Mouse (Mus musculus): ENCODE data around the gene Rgs6. TPM values are rescaled to one million over a fixed set of nuclear protein-coding genes. Genes with fewer than 3 reads are reported as not detected.

Gene Rgs6
- polyA plus RNA-seq, 1 experiment from 2014 or later, result 16.7 TPM

DNA sequence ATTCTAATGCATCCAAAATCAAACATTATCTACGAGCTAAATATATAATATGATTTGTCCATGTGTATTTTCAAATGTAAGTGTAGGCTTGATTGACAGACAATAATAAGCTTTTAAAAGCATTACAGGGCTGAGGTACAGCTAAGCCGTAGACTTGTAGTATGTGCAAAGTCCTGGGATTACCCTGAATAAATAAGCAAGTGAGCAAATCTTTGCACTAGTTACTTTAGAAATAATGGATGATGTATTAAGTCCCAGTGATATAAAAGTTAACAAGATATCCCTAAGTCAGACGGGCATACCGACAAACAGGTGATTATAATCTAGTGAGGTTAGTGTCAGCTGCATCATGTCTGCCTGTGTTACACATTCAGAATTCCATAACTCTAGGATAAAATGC is 326.0 kb downstream of the Rgs6 start:
- H3K9me3 ChIP-seq (ENCODE audit: control insufficient read depth, low read length), result no peaks in the 10 kb centered on the region
- 90% methylated on average over 4 of the region's 4 CpGs for WGBS
- H3K27me3 ChIP-seq (replicated peaks; ENCODE audit: control insufficient read depth, insufficient read depth, low read length), result no peaks in the 10 kb centered on the region
- H3K4me1 ChIP-seq (replicated peaks; ENCODE audit: control insufficient read depth, insufficient read depth, low read length), result no peaks in the 10 kb centered on the region
- no peak overlapping the region for H3K4me3 ChIP-seq (replicated peaks; ENCODE audit: low read length)
- ATAC-seq, result no peak
- H3K27ac ChIP-seq (ENCODE audit: low read length), result no peak overlapping the region
- no peaks in the 10 kb centered on the region for H3K36me3 ChIP-seq (ENCODE audit: control insufficient read depth, insufficient read depth)
- H3K9ac ChIP-seq (replicated peaks; ENCODE audit: low read depth, low read length), result no peak overlapping the region
- no peak overlapping the region for H3K4me2 ChIP-seq (ENCODE audit: low read length)

DNA sequence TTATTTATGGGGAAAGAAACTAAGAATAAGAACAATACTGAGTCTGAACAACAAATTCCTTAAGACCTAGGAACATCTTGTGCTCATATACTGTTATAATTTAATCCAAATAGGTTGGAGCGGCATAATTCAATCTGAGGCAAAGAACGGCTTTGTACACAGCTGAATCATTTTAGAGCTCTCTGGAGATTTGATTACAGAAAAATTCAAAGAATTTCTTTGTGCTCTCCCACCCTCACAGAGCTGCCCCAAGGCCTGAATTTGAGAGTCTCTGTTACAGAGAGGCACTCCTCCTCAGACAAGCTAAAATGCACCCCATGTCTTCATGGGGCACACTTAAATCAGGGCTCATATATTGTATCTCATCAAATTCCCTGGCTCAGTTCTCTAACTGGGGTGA is 332.1 kb downstream of the Rgs6 start:
- no peaks in the 10 kb centered on the region for H3K27me3 ChIP-seq (replicated peaks; ENCODE audit: control insufficient read depth, insufficient read depth, low read length)
- no peaks in the 10 kb centered on the region for H3K9me3 ChIP-seq (ENCODE audit: control insufficient read depth, low read length)
- no peak for ATAC-seq
- H3K4me2 ChIP-seq (ENCODE audit: low read length), result no peak overlapping the region
- no peak overlapping the region for H3K9ac ChIP-seq (replicated peaks; ENCODE audit: low read depth, low read length)
- H3K4me1 ChIP-seq (replicated peaks; ENCODE audit: control insufficient read depth, insufficient read depth, low read length), result peaks cover 7% of the 10 kb centered on the region; the same call in 1 of the 2 replicates
- H3K4me3 ChIP-seq (replicated peaks; ENCODE audit: low read length), result no peak overlapping the region
- no peak overlapping the region for H3K27ac ChIP-seq (ENCODE audit: low read length)
- H3K36me3 ChIP-seq (ENCODE audit: control insufficient read depth, insufficient read depth), result no peaks in the 10 kb centered on the region
- WGBS, result 49% methylated on average over 2 of the region's 2 CpGs

DNA sequence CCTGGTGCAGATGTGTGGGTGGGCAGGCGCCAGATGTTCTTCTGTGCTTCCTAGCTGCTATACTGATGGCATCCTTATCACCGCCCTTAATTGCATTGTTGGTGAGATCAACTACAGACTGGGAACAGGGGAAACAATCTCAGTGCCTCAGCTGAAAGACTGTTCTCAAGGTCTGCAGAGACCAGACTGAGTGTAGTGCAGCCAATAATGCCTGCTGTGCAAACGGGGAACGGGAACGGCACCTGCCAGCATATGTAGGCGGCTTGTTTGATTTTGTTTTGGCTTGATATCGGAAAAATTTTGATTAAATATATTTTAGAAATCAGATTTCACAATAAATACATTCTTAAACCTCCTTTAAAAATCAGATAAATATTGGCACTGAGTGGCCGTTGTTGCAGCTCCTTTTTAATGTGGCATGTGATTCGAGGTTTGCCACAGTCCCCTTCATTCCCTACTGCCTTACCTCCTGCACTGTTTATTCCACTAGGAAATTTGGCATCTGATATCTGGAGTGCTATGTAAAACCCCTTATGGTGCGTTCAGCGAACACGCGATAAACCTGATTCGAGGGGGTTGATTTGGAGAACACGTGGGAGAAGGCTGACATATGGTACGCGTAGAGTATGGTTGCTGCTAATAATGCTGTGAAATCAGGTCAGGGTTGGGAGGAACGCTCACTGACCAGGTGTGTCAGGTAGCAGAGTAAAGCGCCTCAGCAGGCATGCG is 333.4 kb downstream of the Rgs6 start:
- 68% methylated on average over 20 of the region's 20 CpGs for WGBS

DNA sequence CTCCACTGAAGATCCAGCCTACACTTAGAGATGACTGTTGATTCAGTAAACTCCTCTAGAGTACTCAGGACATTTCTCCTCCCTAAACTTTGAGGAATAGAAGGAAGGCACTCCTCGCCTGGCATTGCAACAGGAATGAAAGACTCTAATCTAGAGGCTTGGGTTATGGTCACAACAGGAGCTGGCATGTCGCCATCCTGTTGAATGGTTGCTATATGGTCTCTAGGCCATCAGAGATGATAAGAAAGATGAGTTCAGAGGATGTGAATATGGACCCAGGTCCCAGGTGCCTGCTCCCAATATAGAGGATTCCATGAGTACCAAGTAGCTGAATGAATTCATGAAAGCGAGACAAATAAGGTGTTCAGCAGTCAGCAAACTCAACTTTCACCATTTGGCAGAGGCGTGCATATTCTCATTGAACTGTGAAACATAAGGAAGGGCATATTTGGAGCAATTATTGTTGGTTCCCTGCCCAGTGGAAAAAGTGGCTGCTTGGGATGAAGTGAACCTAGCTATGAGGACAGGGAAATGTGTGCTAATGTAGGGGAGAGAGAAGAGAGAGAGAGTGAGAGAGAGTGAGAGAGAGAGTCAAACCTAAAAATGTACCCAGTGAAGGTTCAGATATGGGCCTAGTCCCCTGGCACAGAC is 334.9 kb downstream of the Rgs6 start:
- no peak for ATAC-seq
- H3K9ac ChIP-seq (replicated peaks; ENCODE audit: low read depth, low read length), result no peak overlapping the region
- no peaks in the 10 kb centered on the region for H3K27me3 ChIP-seq (replicated peaks; ENCODE audit: control insufficient read depth, insufficient read depth, low read length)
- WGBS, result 72% methylated on average over 4 of the region's 4 CpGs
- peaks cover 7% of the 10 kb centered on the region; the same call in 1 of the 2 replicates for H3K4me1 ChIP-seq (replicated peaks; ENCODE audit: control insufficient read depth, insufficient read depth, low read length)
- H3K4me2 ChIP-seq (ENCODE audit: low read length), result no peak overlapping the region
- H3K36me3 ChIP-seq (ENCODE audit: control insufficient read depth, insufficient read depth), result no peaks in the 10 kb centered on the region
- H3K9me3 ChIP-seq (ENCODE audit: control insufficient read depth, low read length), result no peaks in the 10 kb centered on the region
- H3K27ac ChIP-seq (ENCODE audit: low read length), result no peak overlapping the region
- H3K4me3 ChIP-seq (replicated peaks; ENCODE audit: low read length), result no peak overlapping the region

More for the DNA sequence above, 333.4 kb downstream of the Rgs6 start:
- no peaks in the 10 kb centered on the region for H3K27me3 ChIP-seq (replicated peaks; ENCODE audit: control insufficient read depth, insufficient read depth, low read length)
- H3K36me3 ChIP-seq (ENCODE audit: control insufficient read depth, insufficient read depth), result no peaks in the 10 kb centered on the region
- H3K4me3 ChIP-seq (replicated peaks; ENCODE audit: low read length), result no peak overlapping the region
- peak; percentile 85 for ATAC-seq
- H3K9me3 ChIP-seq (ENCODE audit: control insufficient read depth, low read length), result no peaks in the 10 kb centered on the region
- H3K4me2 ChIP-seq (ENCODE audit: low read length), result no peak overlapping the region
- H3K9ac ChIP-seq (replicated peaks; ENCODE audit: low read depth, low read length), result no peak overlapping the region
- H3K27ac ChIP-seq (ENCODE audit: low read length), result no peak overlapping the region; the same call in none of the 2 replicates
- peaks cover 7% of the 10 kb centered on the region; the same call in 1 of the 2 replicates for H3K4me1 ChIP-seq (replicated peaks; ENCODE audit: control insufficient read depth, insufficient read depth, low read length)

DNA sequence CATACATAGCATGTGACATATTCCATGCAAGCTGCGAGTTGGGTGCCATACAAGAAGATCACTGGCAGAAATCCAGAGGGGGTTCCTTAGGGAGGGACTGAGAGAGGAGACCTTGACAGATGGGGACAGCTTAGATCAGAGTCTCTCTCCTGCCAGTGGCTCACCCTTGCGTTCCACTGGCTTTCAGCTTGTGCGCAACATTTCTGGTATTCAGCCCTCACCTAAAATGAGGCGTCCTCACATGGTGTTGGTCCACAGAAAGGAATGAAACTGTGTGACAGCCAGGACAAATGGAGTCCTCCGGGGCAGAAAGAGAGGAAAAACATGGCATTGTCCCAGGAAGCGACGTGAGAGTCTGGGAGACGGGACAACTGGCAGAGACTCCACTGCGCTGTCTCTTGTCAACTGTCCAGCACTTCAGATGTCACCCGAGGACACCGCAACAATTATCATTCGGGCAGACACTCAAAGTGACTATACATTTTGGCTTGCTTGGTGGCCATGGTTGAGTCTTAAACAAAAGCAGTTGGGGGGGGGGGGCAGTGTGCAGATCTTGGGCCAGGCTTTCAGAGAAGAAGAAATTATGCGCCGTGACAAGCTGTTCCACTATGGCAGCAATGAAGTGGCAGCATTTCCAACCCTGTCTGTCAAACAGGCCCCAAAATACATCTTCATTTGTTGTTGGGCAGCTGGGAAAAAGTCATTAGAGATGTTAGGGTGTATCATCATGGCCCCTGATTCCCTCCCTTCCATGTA is 344.8 kb downstream of the Rgs6 start:
- H3K9me3 ChIP-seq (ENCODE audit: control insufficient read depth, low read length), result no peaks in the 10 kb centered on the region
- no peak overlapping the region for H3K4me3 ChIP-seq (replicated peaks; ENCODE audit: low read length)
- H3K27ac ChIP-seq (ENCODE audit: low read length), result peak overlapping the region; percentile 77
- WGBS, result 48% methylated on average over 14 of the region's 14 CpGs
- no peak overlapping the region for H3K4me2 ChIP-seq (ENCODE audit: low read length)
- H3K36me3 ChIP-seq (ENCODE audit: control insufficient read depth, insufficient read depth), result no peaks in the 10 kb centered on the region
- ATAC-seq, result peak; percentile 82
- H3K27me3 ChIP-seq (replicated peaks; ENCODE audit: control insufficient read depth, insufficient read depth, low read length), result no peaks in the 10 kb centered on the region
- no peak overlapping the region for H3K9ac ChIP-seq (replicated peaks; ENCODE audit: low read depth, low read length)
- H3K4me1 ChIP-seq (replicated peaks; ENCODE audit: control insufficient read depth, insufficient read depth, low read length), result peaks cover 12% of the 10 kb centered on the region

DNA sequence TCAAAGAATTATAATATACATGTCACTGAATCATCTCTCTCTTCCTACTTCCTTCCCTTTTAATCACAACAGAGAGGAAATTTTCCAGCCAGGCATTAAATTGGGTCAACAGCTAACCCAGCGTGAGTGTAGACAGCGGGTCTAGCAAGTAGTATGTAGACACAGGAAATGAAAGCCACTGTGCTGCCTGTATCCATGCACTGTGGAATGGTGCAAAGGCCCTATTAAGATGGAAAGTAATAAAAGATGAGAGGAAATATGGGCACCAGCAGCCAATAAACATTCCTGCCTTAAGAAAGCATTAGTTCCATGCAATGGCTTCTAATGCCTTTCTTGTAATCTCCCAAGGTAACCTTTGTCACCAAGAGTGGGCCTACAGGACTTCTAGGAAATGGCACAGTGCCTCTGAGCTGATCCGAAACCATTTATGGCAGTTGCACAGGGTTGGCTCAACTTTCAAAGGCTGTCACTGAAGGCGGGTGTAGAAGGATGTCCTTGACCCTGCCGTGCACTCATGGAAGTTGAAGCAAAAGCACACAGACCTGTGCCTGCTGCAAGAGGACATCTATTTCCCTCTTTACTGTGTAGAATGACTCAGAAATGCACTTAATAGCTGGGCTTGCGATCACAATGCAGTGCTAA is 347.1 kb downstream of the Rgs6 start:
- Histone ChIP-seq H3K4me3 (replicated peaks; ENCODE audit: low read length) (no peak overlapping the region), H3K36me3 (ENCODE audit: control insufficient read depth, insufficient read depth) (no peaks in the 10 kb centered on the region), H3K4me2 (ENCODE audit: low read length) (no peak overlapping the region), H3K27ac (ENCODE audit: low read length) (no peak overlapping the region), H3K9me3 (ENCODE audit: control insufficient read depth, low read length) (no peaks in the 10 kb centered on the region), H3K27me3 (replicated peaks; ENCODE audit: control insufficient read depth, insufficient read depth, low read length) (no peaks in the 10 kb centered on the region), H3K9ac (replicated peaks; ENCODE audit: low read depth, low read length) (no peak overlapping the region), H3K4me1 (replicated peaks; ENCODE audit: control insufficient read depth, insufficient read depth, low read length) (peaks cover 12% of the 10 kb centered on the region)
- ATAC-seq, result no peak
- 82% methylated on average over 6 of the region's 6 CpGs for WGBS

DNA sequence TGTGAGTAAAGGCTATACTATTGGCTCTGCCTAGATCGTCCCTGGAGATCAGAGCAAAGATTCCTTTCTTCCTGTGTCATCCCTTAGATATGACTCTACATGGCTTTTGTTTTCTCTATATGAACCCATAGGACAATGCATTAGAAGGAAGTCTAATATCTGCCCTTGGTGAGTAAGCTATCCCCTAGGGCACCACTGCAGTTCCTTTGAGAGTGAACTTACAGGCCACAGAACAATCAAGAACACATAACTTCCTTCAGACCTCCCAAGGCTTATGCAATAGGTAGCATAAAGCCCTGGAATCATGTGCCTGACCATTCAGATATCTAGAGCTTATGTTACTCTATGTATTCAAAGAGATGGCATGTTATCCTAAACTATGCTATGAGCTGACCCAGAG is 347.7 kb downstream of the Rgs6 start:
- H3K9me3 ChIP-seq (ENCODE audit: control insufficient read depth, low read length), result no peaks in the 10 kb centered on the region
- no peaks in the 10 kb centered on the region for H3K27me3 ChIP-seq (replicated peaks; ENCODE audit: control insufficient read depth, insufficient read depth, low read length)
- no peak overlapping the region for H3K4me3 ChIP-seq (replicated peaks; ENCODE audit: low read length)
- no peak overlapping the region for H3K27ac ChIP-seq (ENCODE audit: low read length)
- no peak for ATAC-seq
- H3K9ac ChIP-seq (replicated peaks; ENCODE audit: low read depth, low read length), result no peak overlapping the region
- peaks cover 12% of the 10 kb centered on the region for H3K4me1 ChIP-seq (replicated peaks; ENCODE audit: control insufficient read depth, insufficient read depth, low read length)
- no peak overlapping the region for H3K4me2 ChIP-seq (ENCODE audit: low read length)
- no peaks in the 10 kb centered on the region for H3K36me3 ChIP-seq (ENCODE audit: control insufficient read depth, insufficient read depth)
- 88% methylated on average over 1 of the region's 1 CpGs for WGBS

DNA sequence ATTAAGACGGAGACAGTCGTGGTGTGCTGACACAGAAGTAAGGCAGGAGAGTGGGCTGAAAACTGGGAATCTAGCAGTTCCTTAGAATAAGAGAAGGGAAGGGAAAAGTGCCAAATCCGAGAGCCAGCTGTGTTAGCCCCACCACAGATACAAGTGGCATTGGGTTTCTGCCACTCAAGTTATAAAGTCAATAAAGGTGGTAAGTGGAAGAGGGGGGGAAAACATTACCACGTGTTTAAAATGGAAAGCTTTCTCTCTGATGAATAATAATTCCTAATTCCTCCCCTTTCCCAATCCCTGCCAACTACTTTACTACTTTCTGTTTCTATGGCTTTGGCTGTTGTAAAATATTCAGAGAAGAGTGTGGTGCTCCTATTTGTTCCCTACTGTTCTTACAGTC is 352.4 kb downstream of the Rgs6 start:
- H3K27me3 ChIP-seq (replicated peaks; ENCODE audit: control insufficient read depth, insufficient read depth, low read length), result no peaks in the 10 kb centered on the region
- no peak for ATAC-seq
- H3K36me3 ChIP-seq (ENCODE audit: control insufficient read depth, insufficient read depth), result no peaks in the 10 kb centered on the region
- H3K27ac ChIP-seq (ENCODE audit: low read length), result no peak overlapping the region
- H3K9ac ChIP-seq (replicated peaks; ENCODE audit: low read depth, low read length), result no peak overlapping the region
- H3K4me2 ChIP-seq (ENCODE audit: low read length), result no peak overlapping the region
- H3K9me3 ChIP-seq (ENCODE audit: control insufficient read depth, low read length), result no peaks in the 10 kb centered on the region
- no peaks in the 10 kb centered on the region for H3K4me1 ChIP-seq (replicated peaks; ENCODE audit: control insufficient read depth, insufficient read depth, low read length)
- 71% methylated on average over 4 of the region's 4 CpGs for WGBS
- H3K4me3 ChIP-seq (replicated peaks; ENCODE audit: low read length), result no peak overlapping the region

DNA sequence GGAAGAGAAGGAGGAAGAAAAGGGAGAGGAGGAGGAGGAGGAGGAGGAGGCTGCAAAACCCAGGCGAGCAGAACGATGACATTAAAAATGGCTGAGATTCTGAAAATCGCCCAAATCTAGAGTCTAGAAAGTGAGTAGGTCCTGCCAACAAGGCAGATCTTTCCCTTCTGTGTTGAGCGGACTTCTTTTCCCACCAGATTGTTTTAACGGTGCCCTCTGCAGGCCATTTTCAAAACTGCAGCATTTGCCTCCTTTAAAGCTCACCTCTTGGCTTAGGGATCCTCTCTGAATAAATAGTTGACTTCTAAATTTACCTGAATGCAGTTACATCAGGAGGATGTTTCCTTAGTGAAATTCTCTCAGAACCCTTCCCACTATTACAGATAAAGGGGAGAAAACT is 358.4 kb downstream of the Rgs6 start:
- Histone ChIP-seq H3K4me1 (replicated peaks; ENCODE audit: control insufficient read depth, insufficient read depth, low read length) (0 out of 2 replicates have a peak, but pooled peaks cover 3% of the 10 kb centered on the region), H3K27me3 (replicated peaks; ENCODE audit: control insufficient read depth, insufficient read depth, low read length) (no peaks in the 10 kb centered on the region), H3K9me3 (ENCODE audit: control insufficient read depth, low read length) (no peaks in the 10 kb centered on the region), H3K27ac (ENCODE audit: low read length) (no peak overlapping the region; the same call in 1 of the 2 replicates), H3K4me2 (ENCODE audit: low read length) (no peak overlapping the region), H3K9ac (replicated peaks; ENCODE audit: low read depth, low read length) (no peak overlapping the region), H3K4me3 (replicated peaks; ENCODE audit: low read length) (no peak overlapping the region), H3K36me3 (ENCODE audit: control insufficient read depth, insufficient read depth) (no peaks in the 10 kb centered on the region)
- 4% methylated on average over 5 of the region's 5 CpGs for WGBS
- ATAC-seq, result peak; percentile 70; the same call in 1 of the 2 replicates
